Mouse (Mus musculus) limb, embryonic 14.5 days (tissue): Measurements from ENCODE around the gene Lsg1. TPM values are rescaled to one million over a fixed set of nuclear protein-coding genes. Genes with fewer than 3 reads are reported as not detected.
A peak's percentile ranks its signal among the peaks of the same experiment; 100 is the strongest.

Source experiments
- ATAC-seq: fragments of 200-750 bp; cut with Nextera tagmentation; 2 replicates; pipeline ENCODE4 v1.8.0; 2017; ENCODE audit warnings: low read depth, moderate number of reproducible peaks, moderate TSS enrichment; ENCODE audit not compliant: low FRiP score
- DNase-seq: peaks from one replicate; pipeline ENCODE4 v3.0.0-alpha.2; 2015; ENCODE audit warnings: low spot score
- H3K27ac ChIP-seq: fragments of 300-500 bp; sonication (generic); replicated peaks from 2 replicates; pipeline ENCODE4 v1.5.1; 2014; ENCODE audit warnings: low read depth, mild to moderate bottlenecking, low read length, moderate library complexity, mixed read lengths
- H3K27me3 ChIP-seq: fragments of 300-500 bp; sonication (generic); 2 replicates; pipeline ENCODE4 v1.6.1; 2014; ENCODE audit warnings: low read length, mixed read lengths; ENCODE audit not compliant: control insufficient read depth, insufficient read depth
- H3K36me3 ChIP-seq: fragments of 300-500 bp; sonication (generic); 2 replicates; pipeline ENCODE4 v1.6.1; 2014; ENCODE audit warnings: mild to moderate bottlenecking, low read length, moderate library complexity, mixed read lengths; ENCODE audit not compliant: control insufficient read depth, insufficient read depth
- H3K4me1 ChIP-seq: fragments of 300-500 bp; sonication (generic); 2 replicates; pipeline ENCODE4 v1.6.1; 2014; ENCODE audit warnings: antibody characterized with exemption, low read length, mixed read lengths; ENCODE audit not compliant: control insufficient read depth, insufficient read depth
- H3K4me2 ChIP-seq: fragments of 300-500 bp; sonication (generic); replicated peaks from 2 replicates; pipeline ENCODE4 v1.6.1; 2014; ENCODE audit warnings: low read depth, mild to moderate bottlenecking, low read length, moderate library complexity; ENCODE audit not compliant: severe bottlenecking
- H3K4me3 ChIP-seq: fragments of 300-500 bp; sonication (generic); replicated peaks from 2 replicates; pipeline ENCODE4 v1.5.1; 2014; ENCODE audit warnings: low read length
- H3K9ac ChIP-seq: fragments of 300-500 bp; sonication (generic); 2 replicates; pipeline ENCODE4 v1.6.1; 2014; ENCODE audit warnings: mild to moderate bottlenecking, low read depth, low read length, moderate library complexity; ENCODE audit not compliant: severe bottlenecking
- H3K9me3 ChIP-seq: fragments of 300-500 bp; sonication (generic); 2 replicates; pipeline ENCODE4 v1.6.1; 2016; ENCODE audit warnings: low read length; ENCODE audit not compliant: control insufficient read depth
- POLR2A ChIP-seq: fragments of 200-500 bp; IDR thresholded peaks from 2 replicates; pipeline ENCODE4 v1.8.0; 2012; ENCODE audit warnings: inconsistent platforms, mild to moderate bottlenecking, moderate library complexity, borderline replicate concordance; ENCODE audit not compliant: insufficient read depth, insufficient read length; ENCODE audit errors: extremely low read depth
- WGBS: fragments of 180-500 bp; shearing (Covaris S2); extraction: QIAGEN DNeasy Blood & Tissue Kit; methylation state at CpG from one replicate; pipeline ENCODE4 v1.1.7; 2014; 5-methylcytosine and 5-hydroxymethylcytosine counted together
- polyA plus RNA-seq, 2 experiments: library from polyadenylated mRNA; depleted of rRNA in 1 of 2; stranded (reverse) in 1 of 2; unstranded in 1 of 2; fragments of >200 nt; fragmentation: Nextera tagmentation in 1 of 2; extraction: Ambion mirVana in 1 of 2; gene quantifications; 2 replicates each; pipeline versions ENCODE4 v1.2.1 to v1.2.3; 2012 to 2014

The Lsg1 gene
- polyA plus RNA-seq, 2 experiments = 36.3 to 64.2 TPM

GRCm38 (mm10) chr16:30599491-30600268 lies 12.3 kb upstream of the Lsg1 start, which contains the start of gene Fam43a:
TSS of gene Fam43a (plus strand) at chr16:30599723.
- DNase-seq (peak; percentile 85), ATAC-seq (peak; percentile 80)
- TF ChIP-seq POLR2A = 0 out of 2 replicates have a peak, but pooled peaks have one; percentile 53
- H3K4me1 ChIP-seq = peaks cover 27% of the 10 kb centered on the region
- H3K27ac ChIP-seq = peak within 1 kb of the TSS; percentile 56; the same call in 1 of the 2 replicates
- under 1% methylated on average over 58 of the region's 63 CpGs for WGBS
- H3K36me3 ChIP-seq = no peaks in the 10 kb centered on the region
- no peaks in the 10 kb centered on the region for H3K9me3 ChIP-seq
- H3K4me2 ChIP-seq = peak within 1 kb of the TSS; percentile 84
- peak within 1 kb of the TSS; percentile 62 for H3K9ac ChIP-seq
- H3K4me3 ChIP-seq = peak within 1 kb of the TSS; percentile 62
- H3K27me3 ChIP-seq = peaks cover 23% of the 10 kb centered on the region

GRCm38 (mm10) chr16:30596959-30597681 lies 9.7 kb upstream of the Lsg1 start:
- Histone ChIP-seq H3K4me2 (no peak overlapping the region; the same call in 1 of the 2 replicates), H3K27me3 (peaks cover 23% of the 10 kb centered on the region), H3K27ac (no peak overlapping the region), H3K4me1 (peaks cover 8% of the 10 kb centered on the region), H3K9me3 (no peaks in the 10 kb centered on the region), H3K4me3 (no peak overlapping the region), H3K36me3 (no peaks in the 10 kb centered on the region), H3K9ac (no peak overlapping the region)
- TF ChIP-seq POLR2A = no peak
- DNase-seq (peak; percentile 88), ATAC-seq (no peak)
- WGBS = 14% methylated on average over 16 of the region's 16 CpGs

DNA sequence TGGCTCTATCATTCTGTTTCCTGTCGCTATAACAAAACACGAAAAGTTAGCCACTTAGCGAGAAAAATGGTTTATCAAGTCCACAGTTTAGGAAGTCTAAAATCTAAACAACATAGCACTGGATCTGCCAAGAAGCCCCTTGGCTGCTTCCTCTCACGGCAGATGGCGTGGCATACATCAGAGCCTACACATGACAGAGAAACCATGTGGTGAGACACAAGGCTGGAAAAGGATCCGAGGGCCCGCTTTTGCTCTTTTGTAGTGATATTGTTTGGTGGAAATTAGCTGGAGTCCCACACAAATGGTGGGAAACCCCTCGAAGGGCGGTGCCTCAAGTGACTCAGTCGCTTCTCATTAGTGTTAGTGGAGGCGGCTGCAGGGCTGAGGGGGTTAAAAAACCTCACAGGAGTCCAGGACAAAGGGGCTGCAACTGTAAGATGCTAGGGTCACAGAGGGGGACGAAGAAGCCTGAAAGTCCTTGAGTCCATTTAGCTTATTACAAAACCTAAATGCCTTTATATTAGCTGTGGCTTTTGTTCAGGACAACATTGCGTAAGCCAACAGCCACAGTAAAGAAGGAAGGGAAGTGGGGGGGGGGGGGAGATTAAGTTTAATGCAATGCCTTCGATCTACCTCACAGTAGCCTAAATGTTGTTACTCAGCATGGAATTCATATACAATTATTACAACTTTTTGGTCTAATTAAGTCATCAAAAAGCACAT lies 8.6 kb upstream of the Lsg1 start:
- WGBS = 72% methylated on average over 14 of the region's 14 CpGs
- Histone ChIP-seq H3K27ac (no peak overlapping the region), H3K27me3 (peaks cover 15% of the 10 kb centered on the region), H3K4me2 (no peak overlapping the region), H3K36me3 (no peaks in the 10 kb centered on the region), H3K9me3 (no peaks in the 10 kb centered on the region), H3K4me3 (no peak overlapping the region), H3K4me1 (no peaks in the 10 kb centered on the region; the same call in 1 of the 2 replicates), H3K9ac (no peak overlapping the region)
- DNase-seq (no peak), ATAC-seq (no peak)
- no peak for TF ChIP-seq POLR2A

- Histone ChIP-seq H3K27me3 (peaks cover 11% of the 10 kb centered on the region), H3K27ac (no peak overlapping the region), H3K36me3 (no peaks in the 10 kb centered on the region), H3K9ac (no peak overlapping the region; the same call in 1 of the 2 replicates), H3K9me3 (no peaks in the 10 kb centered on the region), H3K4me1 (no peaks in the 10 kb centered on the region; the same call in 1 of the 2 replicates), H3K4me2 (no peak overlapping the region), H3K4me3 (no peak overlapping the region)
- WGBS = 51% methylated on average over 3 of the region's 3 CpGs
- DNase-seq (no peak), ATAC-seq (no peak)
- no peak for TF ChIP-seq POLR2A
Observed at GRCm38 (mm10) chr16:30595356-30595755, 8.0 kb upstream of the Lsg1 start.

DNA sequence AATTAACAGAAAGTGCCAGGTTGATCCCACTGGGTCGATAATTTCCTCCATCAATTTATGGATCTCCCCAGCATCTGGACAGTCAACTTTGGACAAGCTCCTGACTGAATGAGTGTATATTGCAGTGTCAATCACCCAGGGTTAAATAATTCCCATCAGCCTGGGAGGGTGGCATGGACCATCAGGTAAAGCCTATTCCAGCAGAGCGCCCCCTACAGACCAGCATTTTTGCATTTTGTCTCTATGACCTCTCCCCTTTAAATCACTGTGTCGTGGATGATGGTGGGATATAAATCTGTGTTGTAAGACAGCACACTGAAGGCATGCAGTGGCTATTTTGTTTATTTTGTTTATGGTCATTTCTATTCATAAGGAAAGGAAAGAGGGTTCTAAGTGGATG lies 4.6 kb upstream of the Lsg1 start:
- DNase-seq = no peak
- H3K9ac ChIP-seq = no peak overlapping the region
- no peak overlapping the region for H3K27ac ChIP-seq
- WGBS = 46% methylated on average over 3 of the region's 3 CpGs
- H3K36me3 ChIP-seq = no peaks in the 10 kb centered on the region
- H3K4me2 ChIP-seq = no peak overlapping the region
- H3K27me3 ChIP-seq = peaks cover 8% of the 10 kb centered on the region
- H3K4me3 ChIP-seq = no peak overlapping the region
- no peak for TF ChIP-seq POLR2A
- H3K9me3 ChIP-seq = no peaks in the 10 kb centered on the region
- no peak for ATAC-seq
- H3K4me1 ChIP-seq = no peaks in the 10 kb centered on the region
